Mouse (Mus musculus): Measurements from ENCODE around the gene Rnf31. TPM values are rescaled to one million over a fixed set of nuclear protein-coding genes. Genes with fewer than 3 reads are reported as not detected.

Gene Rnf31
- total and polyA plus RNA-seq, 2 experiments = 4.9 to 20.4 TPM

GRCm38 (mm10) chr14:55554635-55555034 lies 36.9 kb upstream of the Rnf31 start:
- TF ChIP-seq CTCF (IDR thresholded peaks at IDR 0.05; ENCODE audit: low read depth, low read length) = no peak
- TF ChIP-seq POLR2A (IDR thresholded peaks at IDR 0.05; ENCODE audit: extremely low read depth, insufficient read depth, low read length) = no peak
- H3K27me3 ChIP-seq (ENCODE audit: control insufficient read depth, insufficient read depth, low read length) = no peaks in the 10 kb centered on the region
- no peaks in the 10 kb centered on the region for H3K79me2 ChIP-seq (ENCODE audit: control insufficient read depth, insufficient read depth, low read length)
- peaks cover 7% of the 10 kb centered on the region for H3K4me1 ChIP-seq (ENCODE audit: control insufficient read depth, insufficient read depth, low read length)
- H3K27ac ChIP-seq (replicated peaks; ENCODE audit: insufficient read depth, low read depth, low read length) = no peak overlapping the region
- H3K36me3 ChIP-seq (ENCODE audit: control insufficient read depth, insufficient read depth, low read length) = no peaks in the 10 kb centered on the region
- no peak overlapping the region for H3K4me3 ChIP-seq (ENCODE audit: insufficient read depth, low read depth, low read length)
- no peak overlapping the region for H3K9ac ChIP-seq (ENCODE audit: low read depth, low read length)
- no peak for DNase-seq (ENCODE audit: extremely low read depth, low read depth, low spot score)

- H3K36me3 ChIP-seq (ENCODE audit: control insufficient read depth, insufficient read depth, low read length) = no peaks in the 10 kb centered on the region
These were observed 35.7 kb upstream of the Rnf31 start for GRCm38 (mm10) chr14:55555788-55556187.

DNA sequence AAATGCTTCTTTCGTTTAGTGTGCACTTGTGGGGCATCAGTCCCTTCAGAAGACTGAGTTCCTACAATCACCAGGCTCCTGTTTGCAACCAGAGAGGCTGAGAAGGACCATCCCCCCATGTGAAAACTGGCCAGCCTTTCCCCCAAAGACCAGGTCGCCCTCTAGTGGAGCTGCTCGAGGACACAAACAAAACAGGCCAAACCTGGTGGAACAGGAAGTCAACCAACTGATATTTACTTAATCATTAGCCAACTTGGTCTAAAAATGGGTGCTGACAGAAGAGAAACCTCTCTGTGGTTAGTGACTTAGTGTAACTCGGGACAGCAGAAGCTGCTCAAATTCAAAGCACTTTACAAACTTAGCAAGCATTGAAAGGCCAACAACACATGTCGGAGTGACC lies 34.5 kb upstream of the Rnf31 start:
- 4% methylated on average over 5 of the region's 5 CpGs for WGBS
- peaks cover 10% of the 10 kb centered on the region for H3K79me2 ChIP-seq (ENCODE audit: control insufficient read depth, insufficient read depth, low read length)
- H3K36me3 ChIP-seq (ENCODE audit: control insufficient read depth, insufficient read depth, low read length) = no peaks in the 10 kb centered on the region
- TF ChIP-seq POLR2A (IDR thresholded peaks at IDR 0.05; ENCODE audit: extremely low read depth, insufficient read depth, low read length) (no peak), CTCF (IDR thresholded peaks at IDR 0.05; ENCODE audit: low read depth, low read length) (peak; percentile 94)
- peak overlapping the region; percentile 69 for H3K9ac ChIP-seq (ENCODE audit: low read depth, low read length)
- H3K4me1 ChIP-seq (ENCODE audit: control insufficient read depth, insufficient read depth, low read length) = peaks cover 10% of the 10 kb centered on the region
- H3K4me3 ChIP-seq (ENCODE audit: insufficient read depth, low read depth, low read length) = no peak overlapping the region
- peak; percentile 92 for DNase-seq (ENCODE audit: extremely low read depth, low read depth, low spot score)
- H3K27ac ChIP-seq (replicated peaks; ENCODE audit: insufficient read depth, low read depth, low read length) = peak overlapping the region; percentile 87
- no peaks in the 10 kb centered on the region for H3K27me3 ChIP-seq (ENCODE audit: control insufficient read depth, insufficient read depth, low read length)

More at GRCm38 (mm10) chr14:55555788-55556187, 35.7 kb upstream of the Rnf31 start:
- H3K9ac ChIP-seq (ENCODE audit: low read depth, low read length) = no peak overlapping the region
- H3K4me3 ChIP-seq (ENCODE audit: insufficient read depth, low read depth, low read length) = no peak overlapping the region
- no peak for DNase-seq (ENCODE audit: extremely low read depth, low read depth, low spot score)
- H3K79me2 ChIP-seq (ENCODE audit: control insufficient read depth, insufficient read depth, low read length) = no peaks in the 10 kb centered on the region
- TF ChIP-seq CTCF (IDR thresholded peaks at IDR 0.05; ENCODE audit: low read depth, low read length) = no peak
- TF ChIP-seq POLR2A (IDR thresholded peaks at IDR 0.05; ENCODE audit: extremely low read depth, insufficient read depth, low read length) = no peak
- peaks cover 7% of the 10 kb centered on the region for H3K4me1 ChIP-seq (ENCODE audit: control insufficient read depth, insufficient read depth, low read length)
- H3K27me3 ChIP-seq (ENCODE audit: control insufficient read depth, insufficient read depth, low read length) = no peaks in the 10 kb centered on the region
- 84% methylated on average over 3 of the region's 3 CpGs for WGBS
- no peak overlapping the region for H3K27ac ChIP-seq (replicated peaks; ENCODE audit: insufficient read depth, low read depth, low read length)

DNA sequence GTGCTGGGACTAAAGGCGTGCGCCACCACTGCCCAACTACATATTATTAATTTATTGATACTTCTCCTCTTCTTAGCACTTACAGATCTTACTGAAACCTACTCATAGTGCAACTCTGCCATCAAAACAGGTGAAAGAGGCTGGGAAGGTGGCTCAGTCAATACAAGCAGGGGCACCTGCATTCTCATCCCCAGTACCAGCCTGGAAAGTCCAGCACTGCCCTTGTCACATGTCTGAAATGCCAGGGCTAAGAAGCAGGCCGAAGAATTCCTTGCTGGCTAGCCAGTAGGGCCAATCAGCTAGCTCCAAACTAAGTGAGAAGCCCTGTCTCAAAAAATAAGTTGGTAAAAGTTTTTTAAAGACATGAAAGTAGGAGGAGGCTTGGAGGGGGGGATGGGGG lies 33.9 kb upstream of the Rnf31 start:
- H3K36me3 ChIP-seq (ENCODE audit: control insufficient read depth, insufficient read depth, low read length) = no peaks in the 10 kb centered on the region
- peaks cover 14% of the 10 kb centered on the region for H3K79me2 ChIP-seq (ENCODE audit: control insufficient read depth, insufficient read depth, low read length)
- peak overlapping the region; percentile 16; the same call in 1 of the 2 replicates for H3K9ac ChIP-seq (ENCODE audit: low read depth, low read length)
- WGBS = 71% methylated on average over 3 of the region's 3 CpGs
- no peak for TF ChIP-seq POLR2A (IDR thresholded peaks at IDR 0.05; ENCODE audit: extremely low read depth, insufficient read depth, low read length)
- TF ChIP-seq CTCF (IDR thresholded peaks at IDR 0.05; ENCODE audit: low read depth, low read length) = no peak
- H3K27ac ChIP-seq (replicated peaks; ENCODE audit: insufficient read depth, low read depth, low read length) = peak overlapping the region; percentile 87
- no peaks in the 10 kb centered on the region for H3K27me3 ChIP-seq (ENCODE audit: control insufficient read depth, insufficient read depth, low read length)
- peaks cover 10% of the 10 kb centered on the region for H3K4me1 ChIP-seq (ENCODE audit: control insufficient read depth, insufficient read depth, low read length)
- DNase-seq (ENCODE audit: extremely low read depth, low read depth, low spot score) = no peak
- no peak overlapping the region for H3K4me3 ChIP-seq (ENCODE audit: insufficient read depth, low read depth, low read length)

DNA sequence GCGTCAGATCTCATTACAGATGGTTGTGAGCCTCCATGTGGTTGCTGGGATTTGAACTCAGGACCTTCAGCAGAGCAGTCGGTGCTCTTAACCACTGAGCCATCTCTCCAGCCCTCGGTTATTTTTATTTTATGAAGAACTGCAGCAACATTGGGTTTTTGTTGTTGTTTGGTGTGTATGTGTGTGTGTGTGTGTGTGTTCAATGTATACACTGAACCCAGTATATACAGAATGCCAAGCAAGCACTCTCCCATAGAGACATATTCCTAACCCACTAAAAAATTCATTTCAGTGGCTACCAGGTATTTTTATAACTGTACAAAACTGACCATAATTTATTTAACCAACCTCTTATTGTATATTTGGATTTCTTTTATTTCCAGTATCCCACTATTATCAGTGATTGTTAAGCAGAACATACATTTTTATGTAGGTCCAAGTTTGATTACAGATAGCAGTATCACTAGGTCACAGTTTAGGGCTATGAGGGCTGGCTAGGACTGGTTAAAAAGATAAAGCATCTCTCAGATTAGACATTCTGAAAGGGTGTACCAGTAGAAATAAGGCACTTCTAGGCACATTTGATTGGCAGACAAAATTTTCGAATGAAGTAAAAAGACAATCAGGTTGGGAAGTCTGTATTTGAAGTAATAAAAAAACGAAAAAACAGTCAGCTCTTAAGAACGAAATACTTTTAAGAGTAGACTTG lies 32.6 kb upstream of the Rnf31 start:
- peaks cover 13% of the 10 kb centered on the region for H3K4me1 ChIP-seq (ENCODE audit: control insufficient read depth, insufficient read depth, low read length)
- H3K27me3 ChIP-seq (ENCODE audit: control insufficient read depth, insufficient read depth, low read length) = no peaks in the 10 kb centered on the region
- no peak for DNase-seq (ENCODE audit: extremely low read depth, low read depth, low spot score)
- H3K4me3 ChIP-seq (ENCODE audit: insufficient read depth, low read depth, low read length) = peak overlapping the region; percentile 81; the same call in 1 of the 2 replicates
- no peak overlapping the region for H3K9ac ChIP-seq (ENCODE audit: low read depth, low read length)
- no peak overlapping the region for H3K27ac ChIP-seq (replicated peaks; ENCODE audit: insufficient read depth, low read depth, low read length)
- 49% methylated on average over 6 of the region's 6 CpGs for WGBS
- TF ChIP-seq CTCF (IDR thresholded peaks at IDR 0.05; ENCODE audit: low read depth, low read length) = no peak
- no peak for TF ChIP-seq POLR2A (IDR thresholded peaks at IDR 0.05; ENCODE audit: extremely low read depth, insufficient read depth, low read length)
- H3K36me3 ChIP-seq (ENCODE audit: control insufficient read depth, insufficient read depth, low read length) = peaks cover 9% of the 10 kb centered on the region
- H3K79me2 ChIP-seq (ENCODE audit: control insufficient read depth, insufficient read depth, low read length) = peaks cover 16% of the 10 kb centered on the region

DNA sequence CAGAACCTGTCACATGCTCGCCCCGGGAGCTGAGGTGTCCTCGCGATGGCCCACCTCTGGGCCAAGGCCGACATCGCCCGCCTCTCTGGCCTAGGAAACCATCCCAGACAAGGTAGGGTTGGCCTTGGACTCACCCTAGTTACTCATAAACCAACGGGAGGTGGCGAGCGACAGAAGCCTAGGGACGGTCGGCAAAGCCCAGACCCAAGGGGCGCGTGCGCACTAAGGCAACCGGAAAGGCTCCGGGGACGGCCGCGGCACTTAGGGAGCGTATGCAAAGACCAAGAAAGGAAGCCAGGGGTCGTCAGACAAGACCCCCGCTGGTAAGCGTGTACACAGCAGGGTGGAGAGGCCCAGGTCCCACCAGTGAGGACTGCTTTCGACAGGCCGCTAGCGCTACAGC lies 31.7 kb upstream of the Rnf31 start, which contains the start of gene Dcaf11:
Gene Dcaf11 (plus strand): TSS at position 208 of the 403 bp plus-strand sequence.
- H3K36me3 ChIP-seq (ENCODE audit: control insufficient read depth, insufficient read depth, low read length) = peaks cover 18% of the 10 kb centered on the region
- WGBS = 0% methylated on average over 27 of the region's 27 CpGs
- peak within 1 kb of the TSS; percentile 91 for H3K9ac ChIP-seq (ENCODE audit: low read depth, low read length)
- H3K4me1 ChIP-seq (ENCODE audit: control insufficient read depth, insufficient read depth, low read length) = peaks cover 13% of the 10 kb centered on the region
- peak; percentile 94 for DNase-seq (ENCODE audit: extremely low read depth, low read depth, low spot score)
- peak within 1 kb of the TSS; percentile 98 for H3K27ac ChIP-seq (replicated peaks; ENCODE audit: insufficient read depth, low read depth, low read length)
- no peaks in the 10 kb centered on the region for H3K27me3 ChIP-seq (ENCODE audit: control insufficient read depth, insufficient read depth, low read length)
- peak within 1 kb of the TSS; percentile 81 for H3K4me3 ChIP-seq (ENCODE audit: insufficient read depth, low read depth, low read length)
- peak; percentile 12; the same call in 1 of the 2 replicates for TF ChIP-seq CTCF (IDR thresholded peaks at IDR 0.05; ENCODE audit: low read depth, low read length)
- TF ChIP-seq POLR2A (IDR thresholded peaks at IDR 0.05; ENCODE audit: extremely low read depth, insufficient read depth, low read length) = peak; percentile 53
- peaks cover 16% of the 10 kb centered on the region for H3K79me2 ChIP-seq (ENCODE audit: control insufficient read depth, insufficient read depth, low read length)

All from liver, adult 2 months (tissue).